Mouse (Mus musculus): ENCODE data around the gene 1600002K03Rik.

DNA sequence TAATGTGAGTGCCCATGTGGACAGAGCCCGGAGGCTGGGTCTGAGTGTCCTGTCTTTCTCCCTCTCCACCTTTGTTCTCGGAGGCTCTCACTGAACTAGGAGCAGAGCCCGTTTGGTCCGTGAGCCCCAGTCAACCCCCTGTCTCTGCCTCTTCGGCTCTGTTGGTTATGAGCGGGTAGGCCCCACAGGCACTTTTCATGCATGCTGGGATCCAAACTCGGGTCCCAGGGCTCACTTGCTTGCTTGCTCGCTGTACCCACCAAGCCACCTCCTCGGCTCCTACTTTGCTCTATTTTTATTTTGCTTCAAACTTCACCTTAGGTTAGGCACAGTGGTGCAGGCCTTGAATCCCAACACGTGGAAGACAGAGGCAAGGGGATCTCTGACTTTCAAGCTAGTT is 15.0 kb downstream of the 1600002K03Rik start:
- no peak for TF ChIP-seq CTCF (IDR thresholded peaks at IDR 0.05; ENCODE audit: low read depth, low read length)
- no peak for TF ChIP-seq EP300 (IDR thresholded peaks at IDR 0.05; ENCODE audit: insufficient read depth, low read depth, low read length)
- no peak for TF ChIP-seq POLR2A (IDR thresholded peaks at IDR 0.05; ENCODE audit: insufficient read depth, low read length)

Measured in ES-Bruce4 (cell line).